Mouse (Mus musculus): ENCODE data around the gene Npm3.

DNA sequence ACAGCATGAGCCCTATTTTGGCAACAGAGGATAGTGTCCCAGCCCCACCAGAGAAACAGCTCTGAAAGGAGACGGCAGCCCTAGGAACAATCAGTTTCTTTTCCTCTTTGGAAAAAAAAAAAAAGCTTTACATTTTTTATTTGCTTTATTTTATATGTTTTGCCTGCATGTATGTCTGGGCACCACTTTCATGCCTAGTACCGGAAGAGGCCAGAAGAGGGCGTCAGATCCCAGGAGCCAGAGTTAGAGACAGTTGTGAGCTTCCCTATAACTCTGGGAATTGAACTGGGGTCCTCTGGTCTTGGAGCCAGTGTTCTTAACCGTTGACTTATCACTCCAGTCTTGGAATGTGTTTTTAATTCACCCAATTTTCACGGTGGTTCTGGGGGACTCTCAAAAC is 27.2 kb downstream of the Npm3 start:
- TF ChIP-seq CTCF (IDR thresholded peaks at IDR 0.05; ENCODE audit: control insufficient read depth, insufficient read depth, insufficient read length), result no peak
- TF ChIP-seq CEBPB (IDR thresholded peaks at IDR 0.05; ENCODE audit: low read depth), result no peak
- no peak for TF ChIP-seq MAX (IDR thresholded peaks at IDR 0.05)
- no peak for TF ChIP-seq USF1 (IDR thresholded peaks at IDR 0.05; ENCODE audit: low read depth)
- no peak for TF ChIP-seq MYOD1 (IDR thresholded peaks at IDR 0.05; ENCODE audit: control insufficient read depth, insufficient read length, low read depth)

All from C2C12 (cell line).